Mouse (Mus musculus): ENCODE measurements at regions not wholly inside any gene's neighbourhood (a gene's known extent, or its start where the extent isn't known, plus 50 kb on each side); places are given as distances from the start of the nearest gene placed in this dataset.

DNA sequence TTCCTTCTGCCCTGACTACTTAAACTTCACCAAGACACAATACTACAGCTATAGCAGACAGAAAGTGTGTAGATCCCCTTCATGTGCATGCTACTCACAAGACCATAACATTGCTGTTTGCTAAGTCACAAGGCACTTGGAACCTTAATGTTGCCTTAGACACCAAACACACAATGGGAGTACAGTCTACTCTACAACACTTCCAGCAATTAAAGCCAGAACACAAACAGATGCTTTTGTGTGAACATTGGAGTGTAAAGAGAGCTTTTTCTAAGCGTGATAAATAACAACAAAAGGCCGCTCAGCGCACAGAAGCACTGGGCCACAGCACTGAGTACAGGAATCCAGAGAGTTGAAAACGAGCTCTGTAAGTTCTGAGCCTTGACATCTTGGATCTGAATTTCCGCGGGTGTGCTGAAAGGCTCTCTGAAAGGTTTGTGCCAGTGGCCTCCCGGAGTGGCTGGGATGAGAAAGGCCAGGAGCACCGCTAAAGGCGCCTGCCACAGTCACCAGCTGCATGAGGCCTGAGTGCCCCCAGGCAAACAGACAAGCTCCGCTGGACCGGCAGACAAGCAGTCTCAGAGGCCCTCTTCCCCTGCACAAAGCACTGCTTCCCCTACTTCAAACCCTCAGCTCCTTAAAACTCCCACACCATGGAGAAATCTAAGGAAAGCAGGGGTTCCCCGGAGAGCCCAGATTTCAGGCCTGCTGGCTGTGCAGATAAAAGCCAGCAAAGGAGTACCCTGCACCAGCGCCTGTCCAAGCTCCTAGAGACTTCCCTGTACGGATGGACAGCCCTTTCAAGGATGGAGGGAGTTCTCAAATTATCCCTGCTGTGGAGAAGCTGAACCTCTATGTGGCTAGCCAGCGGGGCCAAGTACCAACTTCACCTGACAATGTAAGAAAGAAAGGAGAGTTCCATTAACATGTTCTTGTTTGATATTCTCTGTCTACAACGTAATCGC, 568.3 kb downstream of the 1700064H15Rik start:
- TF ChIP-seq CTCF (IDR thresholded peaks at IDR 0.05; ENCODE audit: low read depth, low read length) (no peak), POLR2A (IDR thresholded peaks at IDR 0.05; ENCODE audit: borderline replicate concordance, low read depth, low read length) (no peak)

Measured in bone marrow macrophage, adult 2 months (primary cell).